Comparison of ENCODE assay signal across 8 mouse cellular contexts in genomic region chr19:7068136-7068535, GRCm38 (mm10). TPM values are rescaled to one million over a fixed set of nuclear protein-coding genes. Genes with fewer than 3 reads are reported as not detected.
DNase-seq lines count a peak whose midpoint lies in the region; ATAC-seq and TF ChIP-seq lines count a peak whose summit lies in the region.

No protein-coding gene starts in this region.

- no peak for ATAC-seq in heart, embryonic 12.5 days (ENCODE audit: insufficient number of reproducible peaks, low FRiP score)
- peak; percentile 19; the same call in 1 of the 2 replicates for ATAC-seq in stomach, embryonic 15.5 days (ENCODE audit: insufficient read depth, low FRiP score, low read depth)

- no peak overlapping the region for H3ac ChIP-seq in myocyte (ENCODE audit: control insufficient read depth, insufficient read length)

- peaks cover 40% of the 10 kb centered on the region for H3K4me1 ChIP-seq in heart, embryonic 12.5 days (replicated peaks)
- H3K4me1 ChIP-seq in stomach, embryonic 15.5 days = peaks cover 54% of the 10 kb centered on the region

- peak; percentile 95 for DNase-seq in heart, adult 11 months
- peak; percentile 87 to 89 for DNase-seq in cerebellum, postnatal 36 days
- DNase-seq in gastrocnemius, adult 2 months = peak; percentile 86
- DNase-seq in kidney, adult 9 months = peak; percentile 80
- peak; percentile 77 for DNase-seq in liver

- no peak for TF ChIP-seq POLR2A in myocyte (IDR thresholded peaks at IDR 0.05; ENCODE audit: insufficient read length, low read depth)

- no peak overlapping the region for H3K27ac ChIP-seq in heart, embryonic 12.5 days (ENCODE audit: poor library complexity, severe bottlenecking)
- no peak overlapping the region; the same call in 1 of the 2 replicates for H3K27ac ChIP-seq in gastrocnemius, adult 2 months
- no peak overlapping the region for H3K27ac ChIP-seq in stomach, embryonic 15.5 days

- no peak overlapping the region for H3K9ac ChIP-seq in heart, embryonic 12.5 days
- no peak overlapping the region for H3K9ac ChIP-seq in stomach, embryonic 15.5 days

- H3K9me3 ChIP-seq in heart, embryonic 12.5 days (replicated peaks) = no peaks in the 10 kb centered on the region
- H3K9me3 ChIP-seq in stomach, embryonic 15.5 days = no peaks in the 10 kb centered on the region

- intact Hi-C loops in gastrocnemius, adult 2 months (cut with DNase I) = loop anchor here (1.0 to 10.0 kb wide), 3 partner anchors 93 to 347 kb away; partner anchors contain the start of gene 2700081O15Rik

- H3K79me2 ChIP-seq in myocyte (ENCODE audit: control insufficient read depth, insufficient read depth) = no peaks in the 10 kb centered on the region

- H3K27me3 ChIP-seq in heart, embryonic 12.5 days (replicated peaks) = peaks cover 37% of the 10 kb centered on the region
- H3K27me3 ChIP-seq in myocyte (ENCODE audit: control insufficient read depth, insufficient read depth, insufficient read length) = no peaks in the 10 kb centered on the region
- no peaks in the 10 kb centered on the region for H3K27me3 ChIP-seq in stomach, embryonic 15.5 days (replicated peaks)

- WGBS in heart, embryonic 12.5 days = 8% methylated on average over 14 of the region's 14 CpGs
- 5% methylated on average over 14 of the region's 14 CpGs for WGBS in stomach, embryonic 15.5 days

- peak; percentile 93 for TF ChIP-seq CTCF in gastrocnemius, adult 2 months (IDR thresholded peaks at IDR 0.05)

- H3K4me3 ChIP-seq in heart, embryonic 12.5 days = no peak overlapping the region
- peak overlapping the region; percentile 9; the same call in 1 of the 2 replicates for H3K4me3 ChIP-seq in gastrocnemius, adult 2 months
- no peak overlapping the region for H3K4me3 ChIP-seq in myocyte
- H3K4me3 ChIP-seq in stomach, embryonic 15.5 days (replicated peaks) = no peak overlapping the region

- H3K36me3 ChIP-seq in heart, embryonic 12.5 days = no peaks in the 10 kb centered on the region
- H3K36me3 ChIP-seq in myocyte (ENCODE audit: control insufficient read depth, insufficient read depth) = no peaks in the 10 kb centered on the region
- no peaks in the 10 kb centered on the region for H3K36me3 ChIP-seq in stomach, embryonic 15.5 days

- H3K4me2 ChIP-seq in heart, embryonic 12.5 days = no peak overlapping the region
- peak overlapping the region; percentile 21 for H3K4me2 ChIP-seq in myocyte (ENCODE audit: low read depth)
- no peak overlapping the region for H3K4me2 ChIP-seq in stomach, embryonic 15.5 days

TF ChIP-seq in myocyte, 11 proteins besides CTCF, POLR2A, EP300 and RAD21:
- TF ChIP-seq CEBPB (IDR thresholded peaks at IDR 0.05; ENCODE audit: insufficient read depth, poor library complexity, severe bottlenecking) (no peak), POLR2AphosphoS2 (IDR thresholded peaks at IDR 0.05; ENCODE audit: insufficient read length, low read depth) (no peak), MYOD1 (IDR thresholded peaks at IDR 0.05; ENCODE audit: control insufficient read depth in 1 of 3, insufficient read length in 2 of 3, low read depth in 2 of 3) (no peak), REST (IDR thresholded peaks at IDR 0.05; ENCODE audit: insufficient read depth, insufficient read length) (no peak), MAX (IDR thresholded peaks at IDR 0.05; ENCODE audit: low read depth) (no peak), E2F4 (IDR thresholded peaks at IDR 0.05; ENCODE audit: insufficient read depth) (no peak)

RNA-seq across cellular contexts. Expression of gene Macrod1, which starts 11.5 kb away (rescaled TPM):
- 29.0 and 30.0 TPM in 2 replicates for polyA plus RNA-seq in heart, embryonic 12.5 days (2016; fragmentation: Nextera tagmentation; extraction: Ambion mirVana)
- total RNA-seq in gastrocnemius, adult 2 months (2021) = 100 to 1,000 TPM; 261 to 294 TPM
- 82.4 TPM for polyA plus RNA-seq in myocyte (2012; fragmentation: generic; extraction: Trizol)
- polyA plus RNA-seq in stomach, embryonic 15.5 days (2015; fragmentation: Nextera tagmentation; extraction: Ambion mirVana) = 11.7 and 13.3 TPM in 2 replicates

RNA-seq across cellular contexts. Expression of gene Stip1, which starts 28.4 kb away (rescaled TPM):
- polyA plus RNA-seq in heart, embryonic 12.5 days (2016; fragmentation: Nextera tagmentation; extraction: Ambion mirVana) = 228 and 236 TPM in 2 replicates
- total RNA-seq in gastrocnemius, adult 2 months (2021) = 100 to 1,000 TPM in 1 of 2 experiments, 10 to 100 TPM in 1; 89.9 to 125 TPM
- 223 TPM for polyA plus RNA-seq in myocyte (2012; fragmentation: generic; extraction: Trizol)
- polyA plus RNA-seq in stomach, embryonic 15.5 days (2015; fragmentation: Nextera tagmentation; extraction: Ambion mirVana) = 185 and 219 TPM in 2 replicates

RNA-seq across cellular contexts. Expression of gene Flrt1, which starts 37.4 kb away (rescaled TPM):
- polyA plus RNA-seq in heart, embryonic 12.5 days (2016; fragmentation: Nextera tagmentation; extraction: Ambion mirVana) = 0.81 and 0.87 TPM in 2 replicates
- total RNA-seq in gastrocnemius, adult 2 months (2021) = under 1 TPM; 0.53 to 0.54 TPM
- 1.2 TPM for polyA plus RNA-seq in myocyte (2012; fragmentation: generic; extraction: Trizol)
- 3.5 and 4.2 TPM in 2 replicates for polyA plus RNA-seq in stomach, embryonic 15.5 days (2015; fragmentation: Nextera tagmentation; extraction: Ambion mirVana)

RNA-seq across cellular contexts. Expression of gene Fermt3, which starts 48.9 kb away (rescaled TPM):
- polyA plus RNA-seq in heart, embryonic 12.5 days (2016; fragmentation: Nextera tagmentation; extraction: Ambion mirVana) = 9.3 and 11.7 TPM in 2 replicates
- total RNA-seq in gastrocnemius, adult 2 months (2021) = under 1 TPM; 0.71 to 0.86 TPM
- polyA plus RNA-seq in myocyte (2012; fragmentation: generic; extraction: Trizol) = 0.34 TPM
- 14.0 and 16.2 TPM in 2 replicates for polyA plus RNA-seq in stomach, embryonic 15.5 days (2015; fragmentation: Nextera tagmentation; extraction: Ambion mirVana)
